Mouse (Mus musculus): Measurements from ENCODE around the gene Slc25a34.

Slc25a34 gene

DNA sequence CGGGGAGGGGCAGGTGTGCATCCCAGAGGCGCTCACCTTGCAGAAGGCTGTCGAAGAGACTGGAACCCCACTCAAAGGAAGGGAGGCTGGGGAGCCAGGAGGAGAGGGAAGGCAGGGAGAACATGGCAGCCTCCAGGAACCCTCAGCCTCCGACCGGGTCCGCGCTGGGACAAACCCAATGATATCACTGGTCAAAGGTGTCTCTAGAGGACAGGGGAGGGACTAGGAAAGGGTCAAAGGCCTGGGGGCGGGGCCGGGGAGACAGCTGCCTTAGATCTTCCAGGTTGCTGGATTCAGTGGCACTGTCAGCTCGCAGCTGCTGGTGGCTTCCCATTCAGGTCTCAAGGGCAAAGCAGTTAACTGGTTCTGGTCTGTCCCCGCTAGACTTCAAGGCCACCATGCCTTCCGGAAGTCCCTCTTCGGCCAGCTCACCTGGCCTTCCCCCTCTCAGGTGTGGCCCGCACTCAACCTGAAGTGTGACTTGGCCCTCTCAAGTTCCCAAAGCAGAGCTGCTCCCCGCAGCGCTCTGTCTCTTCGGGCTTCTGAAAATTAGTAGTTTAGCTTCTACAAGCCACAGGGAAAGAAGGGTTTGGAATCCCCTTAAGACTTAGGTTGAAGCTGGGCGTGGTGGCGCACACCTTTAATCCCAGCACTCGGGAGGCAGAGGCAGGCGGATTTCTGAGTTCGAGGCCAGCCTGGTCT is 5.6 kb downstream of the Slc25a34 start:
- DNase-seq: no peak

DNA sequence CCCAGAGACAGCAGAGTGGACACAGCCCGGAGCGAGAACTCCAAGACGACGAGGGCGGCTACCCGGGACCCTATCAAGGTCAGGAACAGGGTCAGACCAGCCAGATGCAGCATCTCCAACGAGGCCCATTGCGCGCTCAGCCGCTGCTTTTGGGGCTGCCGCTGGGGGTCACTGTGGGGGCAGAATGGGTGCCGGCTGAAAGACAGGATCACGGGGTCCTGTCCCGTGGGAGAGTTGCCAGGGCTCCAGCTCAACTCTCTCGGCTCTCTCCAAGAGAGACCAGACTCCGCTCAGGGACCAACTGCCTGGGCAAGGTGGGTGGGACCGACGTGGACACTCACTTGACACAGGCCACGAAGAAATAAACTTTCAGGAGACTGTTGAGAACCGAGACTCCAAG is 6.3 kb downstream of the Slc25a34 start:
- DNase-seq: peak; percentile 43 to 46

DNA sequence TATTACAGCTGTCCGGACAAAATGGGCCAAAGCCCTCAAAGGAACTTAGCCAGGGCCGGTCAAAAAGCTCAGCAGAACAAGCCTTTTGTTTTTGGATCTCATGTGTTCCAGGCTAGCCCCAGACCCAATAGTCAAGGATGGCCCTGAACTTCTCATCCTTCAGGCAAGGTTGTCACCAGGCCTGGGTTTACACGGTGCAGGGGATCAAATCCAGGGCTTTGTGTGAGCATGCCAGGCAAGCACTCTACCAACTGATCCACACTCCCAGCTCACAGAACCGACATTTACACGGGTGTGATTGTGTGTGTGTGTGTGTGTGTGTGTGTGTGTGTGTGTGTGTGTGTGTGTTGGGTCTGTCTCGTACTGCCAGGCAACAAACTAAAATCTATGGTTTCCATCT is 6.8 kb downstream of the Slc25a34 start:
- no peak for DNase-seq

GRCm38 (mm10) chr4:141614946-141615345 is 8.7 kb downstream of the Slc25a34 start:
- DNase-seq: no peak

- DNase-seq: no peak
Observed at GRCm38 (mm10) chr4:141609538-141609937, 14.1 kb downstream of the Slc25a34 start.

- no peak for DNase-seq
Observed at GRCm38 (mm10) chr4:141605861-141606260, 17.8 kb downstream of the Slc25a34 start, which contains the start of gene Fblim1. Gene Fblim1, minus strand, starts transcription at chr4:141606096.

GRCm38 (mm10) chr4:141605421-141605820 is 18.2 kb downstream of the Slc25a34 start:
- DNase-seq: no peak

DNA sequence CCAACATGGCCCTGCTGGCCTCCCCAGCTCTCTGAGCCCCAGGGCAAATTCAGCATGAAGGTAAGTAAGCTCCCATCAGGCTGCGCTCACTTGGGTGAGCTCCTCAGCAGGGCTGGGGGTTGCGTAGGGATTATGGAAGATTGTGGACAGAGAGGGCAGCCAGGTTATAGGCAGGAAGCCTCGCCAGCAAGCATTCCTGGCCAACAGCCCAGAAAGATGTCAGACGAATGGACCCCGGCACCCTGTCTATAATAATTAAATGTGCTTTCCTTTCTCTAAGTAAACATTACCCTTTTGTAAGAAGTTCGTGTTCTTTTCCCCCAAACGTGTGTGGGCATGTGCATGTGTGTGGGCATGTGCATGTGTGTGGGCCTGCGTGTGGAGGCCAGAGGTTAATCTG is 19.1 kb downstream of the Slc25a34 start:
- DNase-seq: no peak

GRCm38 (mm10) chr4:141603921-141604320 is 19.7 kb downstream of the Slc25a34 start:
- DNase-seq: no peak

GRCm38 (mm10) chr4:141602523-141603223 is 20.9 kb downstream of the Slc25a34 start:
- no peak for DNase-seq

- no peak for DNase-seq
Observed at GRCm38 (mm10) chr4:141601148-141601862, 22.3 kb downstream of the Slc25a34 start.

DNA sequence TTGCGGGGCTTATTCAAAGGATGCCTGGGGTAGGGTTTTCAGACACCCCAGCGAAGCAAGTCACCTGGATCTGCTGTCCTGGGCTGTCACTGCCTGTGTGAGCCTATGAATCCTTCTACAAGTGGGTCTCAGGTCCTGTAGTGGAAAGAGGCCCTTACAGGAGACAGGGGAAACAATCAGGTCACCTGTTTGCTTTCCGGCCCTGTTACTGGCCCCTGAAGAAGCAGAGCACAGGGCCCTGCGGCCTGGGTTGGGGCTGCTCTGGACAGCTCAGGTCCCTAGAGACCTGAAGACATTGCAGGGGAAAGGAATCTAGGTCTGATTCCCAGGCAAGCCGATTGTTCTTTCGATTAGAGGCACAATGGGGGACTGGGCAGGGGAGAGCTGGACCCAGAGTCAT is 23.3 kb downstream of the Slc25a34 start:
- no peak for DNase-seq

DNA sequence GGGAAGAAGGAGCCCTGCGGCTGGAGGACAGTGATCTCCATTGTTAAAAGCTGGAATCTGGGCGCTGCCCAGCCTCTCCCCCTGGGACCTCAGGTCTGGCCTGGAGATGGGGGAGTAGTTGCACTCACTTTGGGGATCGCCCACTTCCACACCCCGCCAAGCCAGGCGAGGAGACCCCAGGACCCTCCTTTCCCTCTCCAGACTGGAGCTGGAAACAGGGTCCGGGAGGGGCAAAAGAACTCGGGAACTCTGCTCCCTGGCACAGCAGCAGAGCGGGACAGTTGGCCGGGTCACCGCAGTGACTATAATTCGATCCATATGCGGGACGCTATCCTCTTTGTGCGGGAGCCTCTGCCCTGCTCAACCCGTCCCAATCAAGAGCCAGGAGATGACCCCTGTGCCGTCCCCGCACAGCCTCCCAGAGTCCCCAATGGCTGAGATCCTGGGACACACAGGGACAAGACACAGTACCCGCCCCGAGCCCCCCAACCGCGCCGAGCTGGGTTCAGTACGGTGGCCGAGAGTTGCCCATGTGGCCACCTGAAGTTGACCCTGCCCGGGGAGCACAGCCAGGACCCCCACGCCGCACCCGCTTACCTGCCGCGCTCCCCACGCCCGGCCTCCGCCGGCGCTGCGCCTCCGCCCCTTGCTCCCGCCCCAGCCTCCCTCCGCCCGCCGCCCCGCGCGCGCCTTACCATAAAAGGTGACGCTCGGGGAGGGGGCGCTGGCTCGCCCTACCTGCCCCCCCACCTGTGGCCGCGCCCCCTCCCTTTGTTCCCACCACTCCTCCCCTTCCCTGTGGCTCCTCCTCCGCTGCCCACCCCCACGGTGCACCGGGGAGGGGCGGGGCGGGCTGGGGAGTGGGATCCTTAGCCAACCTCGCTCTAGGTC is 24.1 kb downstream of the Slc25a34 start:
- no peak for DNase-seq

DNA sequence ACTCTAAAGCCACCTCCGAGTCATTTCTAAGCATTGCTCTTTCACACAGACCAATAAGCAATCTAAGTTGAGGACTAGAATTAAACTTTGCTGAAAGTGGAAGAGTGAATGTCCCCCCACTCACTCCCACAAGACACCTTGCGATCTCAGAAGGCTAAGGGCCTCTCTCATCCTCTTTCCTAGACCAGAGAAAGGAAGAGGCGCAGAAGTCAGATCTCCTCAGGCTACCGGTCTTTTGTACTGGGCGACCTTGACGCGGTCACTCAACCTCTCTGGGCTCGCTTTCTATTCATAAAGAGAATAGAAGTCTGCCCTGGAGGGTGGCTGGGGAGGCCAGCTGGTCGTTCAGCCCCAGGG is 24.7 kb downstream of the Slc25a34 start:
- DNase-seq: no peak

DNA sequence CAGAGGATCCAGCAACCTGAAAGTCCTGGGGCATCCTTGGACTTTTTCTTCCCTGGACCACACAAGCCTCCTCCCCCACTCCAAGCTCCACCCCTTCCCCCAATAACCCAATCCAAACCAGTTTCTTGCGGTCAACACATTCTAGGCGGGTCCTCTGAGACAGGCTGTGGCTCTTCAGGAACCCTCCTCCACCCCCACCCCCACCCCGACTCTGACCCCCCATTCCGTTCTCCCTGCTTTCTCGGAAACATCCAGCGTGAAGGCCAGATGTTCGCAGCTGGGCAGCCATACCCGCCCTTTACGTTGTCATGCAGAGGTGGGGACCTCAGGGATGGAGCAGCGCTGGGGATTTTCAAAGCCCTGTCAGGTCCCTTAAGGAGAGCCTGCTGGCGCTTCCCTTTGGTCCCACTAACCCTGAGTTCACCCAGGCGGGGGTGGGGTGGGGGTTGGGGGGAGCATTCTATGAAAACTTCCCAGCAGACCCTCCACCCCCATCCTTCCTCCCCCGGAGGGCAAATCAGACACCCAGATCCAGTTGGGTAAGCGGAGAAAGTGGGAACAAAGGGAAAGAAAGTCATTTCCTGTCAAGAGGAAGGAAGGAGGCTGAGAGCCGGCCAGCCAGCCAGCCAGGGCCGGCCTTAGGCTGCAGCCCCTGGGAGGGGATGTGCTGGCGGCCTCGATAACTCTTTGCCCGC is 25.3 kb downstream of the Slc25a34 start:
- no peak for DNase-seq

DNA sequence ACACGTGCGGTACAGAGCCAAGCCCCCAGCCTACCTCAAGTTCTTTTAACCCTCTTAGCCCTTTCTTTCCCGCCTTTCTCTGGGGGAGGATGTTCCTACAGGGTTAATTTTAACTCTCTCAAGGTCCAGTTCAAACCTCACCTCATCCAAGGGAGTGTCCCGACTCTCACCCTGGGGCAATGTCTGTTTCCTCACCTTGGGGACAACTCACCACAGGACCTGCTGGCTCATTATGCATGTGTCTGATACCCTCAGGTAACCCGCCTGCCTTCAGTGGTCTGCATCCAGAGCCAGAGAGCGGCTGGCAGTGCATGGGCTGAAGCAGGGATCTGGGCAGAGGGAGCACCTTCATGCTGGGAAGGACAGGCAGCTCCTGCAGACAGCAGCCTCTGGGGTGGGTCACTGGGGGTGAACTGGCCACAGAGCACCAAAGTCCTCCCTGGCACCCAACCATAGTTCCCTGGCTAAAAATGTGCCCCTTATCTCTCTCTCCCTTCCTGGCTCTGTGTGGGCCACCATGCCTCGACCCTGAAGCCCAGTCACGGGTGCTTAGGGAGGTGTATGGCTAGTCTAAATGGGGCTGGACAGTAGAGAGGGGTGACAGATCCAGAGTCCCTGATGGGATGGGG is 26.8 kb downstream of the Slc25a34 start:
- no peak for DNase-seq

- no peak for DNase-seq
Observed at GRCm38 (mm10) chr4:141595605-141596268, 27.9 kb downstream of the Slc25a34 start.

- no peak for DNase-seq
Observed at GRCm38 (mm10) chr4:141595138-141595537, 28.5 kb downstream of the Slc25a34 start.

- no peak for DNase-seq
Observed at GRCm38 (mm10) chr4:141591547-141591946, 32.1 kb downstream of the Slc25a34 start.

DNA sequence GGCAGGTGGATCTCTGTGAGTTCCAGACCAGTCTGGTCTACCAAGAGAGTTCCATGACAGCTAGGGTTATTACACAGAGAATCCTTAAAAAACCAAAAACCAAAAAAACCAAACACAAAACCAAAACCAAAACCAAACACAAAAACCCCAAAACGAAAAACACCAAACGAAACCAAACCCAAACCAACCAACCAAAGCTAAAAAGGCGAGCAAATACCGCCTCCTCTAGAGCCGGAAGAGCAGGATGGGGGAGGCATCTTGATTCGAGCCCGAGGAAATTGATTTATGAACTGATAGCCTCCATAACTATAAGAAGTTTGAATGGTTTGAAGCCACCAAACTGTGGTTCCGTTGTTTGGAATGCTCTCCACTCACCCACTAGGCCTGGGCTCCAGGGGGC is 39.7 kb downstream of the Slc25a34 start:
- no peak for DNase-seq

DNA sequence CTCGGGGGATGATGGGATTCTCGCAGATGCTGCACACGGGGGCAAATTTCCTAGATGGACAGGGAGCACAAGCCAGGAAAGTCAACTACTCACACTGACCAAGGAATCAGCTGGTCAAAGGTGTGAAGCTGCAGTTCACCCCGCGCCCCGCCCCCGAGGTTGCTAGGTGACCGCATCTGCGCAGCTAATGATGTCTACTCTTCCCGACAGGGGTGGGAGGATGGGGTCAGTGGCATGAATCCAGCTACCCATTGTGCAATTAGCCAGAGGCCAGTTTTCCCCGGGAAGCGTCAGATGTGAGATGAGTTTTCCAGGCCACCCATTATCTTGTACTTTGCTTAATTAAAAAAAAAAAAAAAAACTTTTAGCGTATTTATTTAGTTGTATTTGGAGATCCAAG is 42.6 kb downstream of the Slc25a34 start:
- DNase-seq: no peak
